Mouse (Mus musculus) small intestine, adult 2 months (tissue): ENCODE data around the gene Foxp1.
A peak's percentile ranks its signal among the peaks of the same experiment; 100 is the strongest.

Source experiments
- CTCF ChIP-seq: fragments of 200-500 bp; IDR thresholded peaks from 2 replicates; pipeline ENCODE4 v1.5.1; 2012; ENCODE audit warnings: low read depth, mild to moderate bottlenecking, control low read depth, inconsistent platforms, low read length, moderate library complexity, mixed read lengths; ENCODE audit not compliant: insufficient replicate concordance, insufficient read length; ENCODE audit errors: extremely low read depth
- POLR2A ChIP-seq: fragments of 200-500 bp; IDR thresholded peaks from 2 replicates; pipeline ENCODE4 v1.6.1; 2012; ENCODE audit warnings: low read depth, mild to moderate bottlenecking, control low read depth, inconsistent platforms, low read length, moderate library complexity

DNA sequence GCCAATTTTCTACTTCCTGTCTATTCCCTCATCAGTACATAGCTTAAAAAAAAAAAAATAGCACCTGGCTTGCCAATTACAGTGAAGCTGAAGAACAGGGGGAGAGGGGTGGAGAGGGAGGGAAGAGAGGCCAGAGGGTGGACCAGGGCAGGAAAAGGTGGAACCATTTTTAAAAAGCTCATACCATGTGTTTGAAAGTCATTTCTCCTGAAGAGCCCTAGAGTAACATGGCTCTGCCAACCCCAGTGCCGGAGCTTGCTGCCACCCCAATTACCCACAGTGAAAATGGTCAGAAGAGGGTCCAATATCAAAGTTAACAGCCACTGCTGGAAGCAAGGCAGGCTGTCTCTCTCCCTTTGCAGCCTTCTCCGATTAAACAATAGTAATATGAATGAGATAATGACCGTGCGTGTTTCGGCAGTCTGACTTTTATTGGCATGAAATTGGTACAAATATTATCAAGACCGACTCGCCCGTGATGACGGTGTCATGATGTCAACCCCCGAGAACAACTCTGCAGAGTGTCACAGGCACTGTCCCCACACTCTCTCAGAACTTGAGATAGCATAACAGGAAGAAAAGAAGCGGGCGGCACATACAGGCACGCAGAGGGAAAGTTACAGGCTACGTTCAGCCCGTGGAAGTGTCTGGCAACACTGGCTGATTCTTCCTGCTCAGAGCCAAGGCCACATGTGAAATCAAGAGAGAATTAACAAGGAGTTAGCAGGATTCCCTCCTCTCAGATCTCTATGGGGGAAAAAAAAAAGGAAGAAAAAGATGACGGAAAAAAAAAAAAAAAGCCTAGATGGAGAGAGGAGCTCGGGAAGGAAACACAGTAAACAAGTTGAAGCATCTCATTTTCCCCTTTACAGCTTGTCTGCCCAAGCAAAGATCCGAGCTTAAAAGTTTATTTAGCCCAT lies 427.1 kb downstream of the Foxp1 start:
- no peak for TF ChIP-seq CTCF
- TF ChIP-seq POLR2A, result peak; percentile 33; the same call in 1 of the 2 replicates
